Mouse (Mus musculus) erythroblast, adult 5-6 weeks (primary cell): ENCODE data around the gene Dhx16. TPM values are rescaled to one million over a fixed set of nuclear protein-coding genes. Genes with fewer than 3 reads are reported as not detected.

ENCODE experiments used
- ATAC-seq: replicated peaks from 2 replicates; pipeline ENCODE4 v1.8.0; 2016; ENCODE audit warnings: moderate number of reproducible peaks, mild to moderate bottlenecking, moderate TSS enrichment, inconsistent platforms; ENCODE audit not compliant: poor library complexity, low FRiP score, severe bottlenecking
- total RNA-seq, 2 experiments: library from RNA; stranded (forward) in 1 of 2; stranded (reverse) in 1 of 2; fragments of 150-400 nt in 1 of 2; fragments of 200-764, 138-1000 nt in 1 of 2; gene quantifications; 2 replicates each; pipeline versions ENCODE4 v1.2.3 to v1.2.4; 2015 to 2017; ENCODE audit warnings: low replicate concordance in 2 of 2

Gene Dhx16
- total RNA-seq, 2 experiments from 2014 or later = 30.8 to 38.6 TPM

GRCm38 (mm10) chr17:35918276-35919059 lies 38.8 kb downstream of the Dhx16 start:
- ATAC-seq = no peak

GRCm38 (mm10) chr17:35919060-35919715 lies 39.6 kb downstream of the Dhx16 start:
- peak; percentile 60 for ATAC-seq

- ATAC-seq = peak; percentile 51
These were observed 40.3 kb downstream of the Dhx16 start for GRCm38 (mm10) chr17:35919864-35920301.

- ATAC-seq = no peak
These were observed 40.8 kb downstream of the Dhx16 start for GRCm38 (mm10) chr17:35920384-35920783.

GRCm38 (mm10) chr17:35920862-35921562 lies 41.4 kb downstream of the Dhx16 start:
- no peak for ATAC-seq

GRCm38 (mm10) chr17:35921710-35922109 lies 42.1 kb downstream of the Dhx16 start:
- ATAC-seq = no peak

GRCm38 (mm10) chr17:35922566-35922965 lies 42.9 kb downstream of the Dhx16 start:
- no peak for ATAC-seq

GRCm38 (mm10) chr17:35923281-35923680 lies 43.7 kb downstream of the Dhx16 start:
- no peak for ATAC-seq

- ATAC-seq = no peak
These were observed 47.9 kb downstream of the Dhx16 start for GRCm38 (mm10) chr17:35927471-35927870.

- ATAC-seq = no peak
These were observed 49.9 kb downstream of the Dhx16 start for GRCm38 (mm10) chr17:35929534-35929933.

- ATAC-seq = 0 out of 2 replicates have a peak, but pooled peaks have one; percentile 26
These were observed 51.0 kb downstream of the Dhx16 start for GRCm38 (mm10) chr17:35930627-35931026.

- no peak for ATAC-seq
These were observed 53.0 kb downstream of the Dhx16 start for GRCm38 (mm10) chr17:35932608-35933007.

GRCm38 (mm10) chr17:35935763-35936162 lies 56.1 kb downstream of the Dhx16 start:
- ATAC-seq = peak; percentile 94

- peak; percentile 94 for ATAC-seq
These were observed 58.2 kb downstream of the Dhx16 start for GRCm38 (mm10) chr17:35937700-35938348.

GRCm38 (mm10) chr17:35939108-35939507 lies 59.5 kb downstream of the Dhx16 start:
- ATAC-seq = no peak

- no peak for ATAC-seq
These were observed 60.3 kb downstream of the Dhx16 start for GRCm38 (mm10) chr17:35939941-35940340.
